Mouse (Mus musculus) gastrocnemius, postnatal 10 days (tissue): ENCODE data around the gene Sptan1. TPM values are rescaled to one million over a fixed set of nuclear protein-coding genes. Genes with fewer than 3 reads are reported as not detected.

ENCODE experiments used
- DNase-seq: peaks from one replicate; pipeline ENCODE4 v3.0.0; 2021; ENCODE audit warnings: mixed read lengths
- long read RNA-seq, 2 experiments: library from polyadenylated mRNA; stranded (forward); transcript quantifications; one replicate each; pipeline ENCODE4 v2.0.0; 2021
- total RNA-seq, 2 experiments: library from RNA; stranded (reverse); gene quantifications; 2 replicates each; pipeline ENCODE4 v1.2.3; 2021

Sptan1 gene
- 100 to 1,000 TPM; 103 to 127 TPM for total RNA-seq
- long read RNA-seq, experiment 1, partial matches to known transcripts = 24 of 32 reads
- long read RNA-seq, experiment 1, other reads (novel, unspliced or antisense) = 8 of 32 reads
- long read RNA-seq, experiment 2, partial matches to known transcripts = 20 of 30 reads
- long read RNA-seq, experiment 2, other reads (novel, unspliced or antisense) = 10 of 30 reads

DNA sequence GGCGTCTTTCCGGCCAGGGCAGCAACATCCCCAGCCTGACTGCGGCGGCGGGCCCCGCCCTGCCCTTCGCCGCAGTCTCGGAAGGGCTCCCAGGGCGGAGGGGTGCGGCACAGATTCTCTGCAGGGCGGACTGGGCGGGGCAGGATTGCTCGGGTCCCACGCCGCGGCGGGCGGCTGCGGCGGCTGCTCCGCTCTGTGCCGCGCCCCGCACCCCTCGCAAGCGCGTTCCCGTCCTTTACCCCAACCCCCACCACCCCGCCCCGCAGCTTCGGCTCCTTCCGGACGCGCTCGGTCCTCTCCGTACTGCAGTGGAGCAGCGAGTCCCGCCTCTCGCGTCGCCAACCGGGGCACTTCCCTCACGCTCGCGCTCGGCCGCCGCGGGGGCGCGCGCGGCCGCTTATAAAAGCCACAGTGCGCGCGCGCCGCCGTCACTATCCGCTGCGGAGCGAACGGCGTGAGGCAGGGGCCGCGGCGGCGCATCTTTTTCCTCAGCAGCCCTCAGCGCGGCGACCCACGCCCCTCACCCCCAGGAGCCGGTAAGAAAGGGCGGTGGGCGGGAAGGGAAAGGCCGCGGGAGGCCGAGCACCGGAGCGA, at the start of gene Sptan1:
TSS of gene Sptan1 (plus strand) at position 311 of the 594 bp plus-strand sequence.
- peak; percentile 98 for DNase-seq

DNA sequence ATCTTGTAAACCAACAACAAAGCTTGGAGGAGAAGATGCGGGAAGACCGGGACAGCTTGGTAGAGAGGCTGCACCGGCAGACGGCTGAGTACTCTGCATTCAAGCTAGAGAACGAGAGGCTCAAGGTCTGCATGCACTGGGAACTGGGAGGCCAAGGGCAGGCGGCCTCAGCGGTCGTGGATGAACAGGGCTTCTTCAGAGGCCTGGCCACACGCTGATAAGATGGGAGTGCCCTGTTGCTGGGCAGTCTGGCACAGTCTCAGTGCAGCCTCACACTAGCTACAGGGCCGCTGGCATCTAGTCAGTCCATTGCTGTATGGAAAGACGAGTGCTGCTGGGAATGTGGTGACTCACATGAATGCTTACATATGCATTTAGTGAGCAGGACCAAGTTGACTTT, 47.7 kb upstream of the Sptan1 start:
- no peak for DNase-seq

DNA sequence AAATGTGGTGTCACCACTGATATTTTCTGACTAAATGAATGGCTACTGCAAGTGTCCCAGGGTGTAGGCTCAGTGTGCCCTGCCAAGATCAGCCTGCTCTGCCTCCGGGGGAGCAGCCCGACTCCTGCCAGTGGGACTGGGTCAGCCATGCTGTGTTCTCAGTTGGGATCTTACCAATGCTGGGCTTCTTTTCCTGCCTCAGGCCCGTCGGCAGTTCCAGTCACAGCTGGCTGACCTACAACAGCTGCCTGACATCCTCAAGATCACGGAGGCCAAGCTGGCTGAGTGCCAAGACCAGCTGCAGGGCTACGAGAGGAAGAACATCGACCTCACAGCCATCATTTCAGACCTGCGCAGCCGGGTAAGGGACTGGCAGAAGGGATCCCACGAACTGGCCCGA, 43.3 kb upstream of the Sptan1 start:
- peak; percentile 89 for DNase-seq

DNA sequence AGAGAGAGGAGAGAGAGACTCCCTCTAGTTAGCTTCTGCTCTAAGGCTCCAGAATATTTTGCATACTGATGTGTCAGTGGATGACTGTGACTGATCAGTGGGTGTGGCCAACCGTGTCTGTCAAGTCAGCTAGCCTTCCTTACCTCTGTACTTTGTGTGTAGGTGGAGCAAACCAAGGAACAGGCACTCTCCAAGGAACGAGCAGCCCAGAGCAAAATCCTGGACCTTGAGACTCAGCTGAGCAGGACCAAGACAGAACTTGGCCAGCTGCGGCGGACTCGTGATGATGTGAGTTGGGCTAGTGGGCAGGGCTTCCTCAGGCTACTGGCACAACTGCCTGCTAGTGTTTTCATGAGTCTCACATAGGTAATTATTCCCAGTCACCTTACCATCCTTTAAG, 38.8 kb upstream of the Sptan1 start:
- no peak for DNase-seq

DNA sequence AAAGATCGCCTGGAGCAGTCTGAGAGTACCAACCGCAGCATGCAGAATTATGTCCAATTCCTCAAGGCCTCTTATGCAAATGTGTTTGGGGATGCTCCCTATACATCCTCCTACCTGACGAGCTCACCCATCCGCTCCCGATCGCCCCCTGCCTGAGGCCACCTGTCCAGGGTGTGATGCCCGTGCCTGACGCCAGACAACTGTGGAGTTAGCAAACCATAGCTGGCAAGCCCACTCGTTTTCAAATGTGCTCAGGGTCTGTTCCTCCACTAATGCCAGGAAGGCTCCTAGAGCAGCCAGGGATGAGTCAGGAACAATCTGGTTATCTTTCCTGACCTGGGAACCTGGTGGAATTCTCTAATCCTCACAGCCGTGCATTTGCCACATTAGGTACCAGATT, 34.9 kb upstream of the Sptan1 start:
- no peak for DNase-seq

DNA sequence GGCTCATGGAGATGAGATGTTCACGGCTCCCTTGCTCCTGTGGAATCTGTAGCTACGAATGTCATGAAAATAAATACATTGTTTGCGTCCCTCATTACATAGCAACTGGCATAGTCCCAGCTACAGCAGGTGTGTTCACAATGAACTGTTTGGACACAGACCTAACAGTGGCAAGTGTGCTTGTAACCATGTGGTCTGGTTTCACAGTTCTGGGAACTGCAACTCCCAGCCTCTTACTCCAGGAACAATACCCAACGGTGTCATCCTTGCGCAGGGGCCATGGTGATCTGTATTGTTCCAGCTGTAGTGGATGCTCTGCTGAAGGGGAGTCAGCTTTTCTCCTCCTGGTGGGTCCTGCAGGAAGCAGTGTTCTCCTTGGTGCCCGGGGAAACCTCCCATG, 34.2 kb upstream of the Sptan1 start:
- no peak for DNase-seq

DNA sequence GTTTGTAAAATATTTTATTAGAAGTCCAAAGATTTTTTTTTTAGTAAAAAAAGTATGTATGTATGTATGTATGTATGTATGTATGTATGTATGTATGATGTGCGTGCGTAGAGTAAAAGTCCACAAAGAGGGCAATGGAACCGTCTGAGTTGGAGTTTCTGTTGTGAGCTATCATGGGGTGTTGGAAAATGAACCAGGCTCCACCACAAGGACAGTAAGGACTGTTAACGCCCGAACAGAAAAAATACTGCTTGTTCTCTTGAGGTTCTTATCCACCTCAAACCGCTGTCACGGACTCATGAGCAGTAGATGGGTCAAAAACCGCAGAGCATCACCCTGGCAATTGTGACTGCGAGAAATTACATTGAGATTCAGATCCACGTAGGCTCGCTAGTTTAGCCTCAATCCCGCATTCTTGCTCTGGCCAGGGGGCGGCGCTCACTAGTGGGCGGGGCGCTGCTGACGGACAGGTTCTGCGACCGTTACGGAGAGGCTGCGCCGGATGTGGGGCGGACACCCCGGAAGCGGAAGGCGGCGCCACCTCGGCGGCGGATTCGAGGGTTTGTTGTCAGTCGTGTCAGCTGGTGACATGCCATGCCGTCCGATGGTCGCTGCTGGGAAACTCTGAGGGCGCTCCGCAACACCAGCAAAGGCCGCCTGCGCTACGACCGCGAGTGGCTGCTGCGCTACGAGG, 30.3 kb upstream of the Sptan1 start, which contains the start of gene Gle1:
TSS of gene Gle1 (plus strand) at position 521 of the 694 bp plus-strand sequence.
- DNase-seq = peak; percentile 98

DNA sequence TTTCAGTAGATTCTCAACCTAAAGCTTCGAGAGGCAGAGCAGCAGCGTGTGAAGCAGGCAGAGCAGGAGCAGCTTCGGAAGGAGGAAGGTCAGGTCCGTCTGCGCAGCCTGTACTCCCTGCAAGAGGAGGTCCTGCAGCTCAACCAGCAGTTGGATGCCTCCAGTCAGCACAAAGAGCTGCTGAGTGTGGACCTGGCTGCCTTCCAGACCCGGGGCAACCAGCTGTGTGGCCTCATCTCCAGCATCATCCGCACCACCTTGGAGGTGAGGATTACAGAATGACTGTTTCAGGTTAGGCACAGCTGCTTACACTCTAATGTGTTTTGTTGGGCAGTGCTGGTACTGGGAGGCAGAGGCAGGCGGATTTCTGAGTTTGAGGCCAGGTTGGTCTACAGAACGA, 25.3 kb upstream of the Sptan1 start:
- no peak for DNase-seq

DNA sequence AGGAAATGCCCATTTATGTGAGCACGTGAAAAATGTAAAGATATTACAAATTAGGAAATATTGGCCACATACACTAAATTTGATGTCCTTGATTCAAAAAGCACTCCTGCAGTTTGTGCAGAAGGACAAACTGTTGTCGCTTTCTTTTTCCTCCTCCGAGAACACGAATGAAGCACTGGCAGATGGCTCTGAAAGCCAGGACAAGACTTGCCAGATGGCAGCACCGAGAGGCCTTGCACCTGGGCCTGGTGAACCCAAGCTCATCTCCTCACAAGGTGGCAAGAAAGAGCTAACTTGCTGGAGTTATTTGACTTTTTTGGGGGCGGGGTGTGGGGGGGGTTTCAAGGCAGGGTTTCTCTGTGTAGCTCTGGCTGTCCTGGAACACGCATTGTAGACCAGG, 24.5 kb upstream of the Sptan1 start:
- no peak for DNase-seq

DNA sequence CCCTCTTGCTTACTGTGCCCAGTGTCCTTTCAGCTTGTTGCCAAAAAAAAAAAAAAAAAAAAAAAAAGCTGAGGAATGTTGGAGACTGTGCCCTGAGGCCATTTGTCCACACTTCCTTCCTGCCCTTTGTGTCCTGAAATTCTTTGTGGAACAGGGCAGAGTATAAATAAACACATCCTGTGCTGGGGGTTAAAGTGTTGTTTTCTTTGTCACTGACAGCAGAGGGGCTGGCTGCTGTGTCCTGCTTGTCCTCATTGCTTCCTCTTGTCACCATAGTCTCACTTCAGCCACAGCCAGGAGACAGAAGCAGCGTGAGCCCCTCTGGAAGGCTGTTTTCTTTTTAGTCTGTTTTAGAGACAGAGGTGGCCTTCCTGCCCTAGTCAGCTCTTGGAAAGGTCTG, 20.6 kb upstream of the Sptan1 start:
- no peak for DNase-seq

DNA sequence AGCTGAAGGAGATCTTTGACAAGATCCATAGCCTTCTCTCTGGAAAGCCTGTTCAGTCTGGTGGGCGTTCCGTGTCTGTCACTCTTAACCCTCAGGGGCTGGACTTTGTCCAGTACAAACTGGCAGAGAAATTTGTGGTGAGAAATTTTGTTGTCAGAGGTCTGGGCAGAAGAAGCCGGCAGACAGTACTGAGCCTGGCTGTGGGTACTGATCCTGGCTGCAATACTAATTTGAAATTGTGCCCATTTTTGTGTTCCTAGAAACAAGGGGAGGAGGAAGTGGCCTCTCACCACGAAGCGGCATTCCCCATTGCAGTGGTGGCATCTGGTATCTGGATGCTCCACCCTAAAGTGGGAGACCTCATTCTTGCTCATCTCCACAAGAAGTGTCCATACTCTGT, 16.5 kb upstream of the Sptan1 start:
- no peak for DNase-seq

DNA sequence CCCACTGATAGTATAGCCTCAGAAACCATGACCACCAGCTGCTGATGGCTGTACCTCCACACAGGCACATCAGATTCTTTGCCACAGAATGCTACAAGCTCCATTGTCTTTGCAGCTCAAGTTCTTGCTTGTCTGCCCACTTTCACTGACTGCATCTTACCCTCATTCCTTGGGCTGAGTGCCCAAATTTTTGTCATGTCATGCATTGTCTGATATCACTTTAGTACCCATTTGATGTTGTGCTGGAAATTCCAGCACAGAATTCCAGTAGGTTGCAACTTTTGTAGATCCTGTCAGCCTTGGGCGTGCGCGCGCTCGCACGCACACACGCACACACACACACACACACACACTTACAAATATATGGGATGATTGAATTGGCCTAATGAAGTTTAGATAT, 4.1 kb upstream of the Sptan1 start:
- no peak for DNase-seq

DNA sequence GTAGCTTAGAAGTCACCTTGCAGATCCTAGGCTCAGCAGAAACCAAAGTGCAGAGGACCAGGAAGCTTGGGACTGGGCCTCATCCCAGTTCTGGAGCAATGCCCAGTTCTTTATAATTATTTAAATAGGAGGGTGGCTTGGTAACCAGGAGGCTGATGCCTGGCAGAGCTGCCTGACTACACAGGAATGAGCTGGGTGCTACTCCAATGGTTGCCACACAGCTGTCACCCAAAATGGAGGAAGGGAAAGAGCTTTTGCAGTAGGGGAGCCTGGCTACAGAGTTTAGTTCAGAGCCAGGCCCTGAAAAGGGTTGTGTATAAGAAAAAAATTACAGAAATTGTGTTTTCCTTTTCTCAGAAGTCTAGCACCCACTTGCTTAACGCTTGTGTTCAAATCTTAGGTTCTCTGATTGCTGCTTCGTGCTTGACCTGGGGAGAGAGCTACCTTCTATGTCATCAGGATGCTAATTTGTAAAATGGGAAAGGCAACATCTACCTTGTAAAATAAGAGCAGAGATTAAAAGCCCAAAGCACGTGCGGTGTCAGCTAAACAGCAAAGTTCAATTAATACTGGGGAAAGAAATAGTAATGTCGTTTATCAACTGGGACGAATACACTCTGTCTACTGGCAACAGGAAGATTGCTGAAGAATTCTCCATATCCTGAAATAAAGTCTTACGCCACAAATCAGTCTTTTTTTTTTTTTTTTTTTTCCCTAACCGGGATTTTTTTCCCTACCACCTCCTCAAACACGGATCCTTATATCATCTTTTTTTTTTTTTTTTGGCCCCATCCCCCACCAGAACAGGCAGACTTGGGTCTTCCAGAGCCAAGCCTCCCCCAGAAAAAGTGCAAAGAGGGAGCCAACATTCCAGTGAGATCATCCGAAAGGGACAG, 758 bp upstream of the Sptan1 start:
- peak; percentile 12 for DNase-seq

DNA sequence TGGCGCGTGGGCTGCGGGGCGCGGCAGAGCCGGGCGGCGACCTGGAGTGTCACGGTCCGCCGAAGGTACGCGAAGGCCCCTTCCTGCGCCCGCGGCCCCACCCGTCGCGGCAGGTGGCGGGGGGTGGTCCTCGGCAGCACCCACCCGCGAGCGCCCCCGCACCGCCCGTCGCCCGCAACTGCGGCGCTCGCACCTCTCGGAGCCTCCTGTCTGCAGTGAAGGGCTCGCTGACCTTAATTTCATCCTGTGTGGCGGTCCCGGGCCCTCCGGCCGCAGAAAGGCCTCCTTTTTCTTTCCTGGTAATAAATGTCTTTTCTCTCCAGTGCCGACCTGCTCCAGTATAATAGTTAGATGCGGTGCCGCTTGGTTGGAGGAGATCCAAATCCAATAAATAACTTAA, 546 bp downstream of the Sptan1 start:
- peak; percentile 44 for DNase-seq

DNA sequence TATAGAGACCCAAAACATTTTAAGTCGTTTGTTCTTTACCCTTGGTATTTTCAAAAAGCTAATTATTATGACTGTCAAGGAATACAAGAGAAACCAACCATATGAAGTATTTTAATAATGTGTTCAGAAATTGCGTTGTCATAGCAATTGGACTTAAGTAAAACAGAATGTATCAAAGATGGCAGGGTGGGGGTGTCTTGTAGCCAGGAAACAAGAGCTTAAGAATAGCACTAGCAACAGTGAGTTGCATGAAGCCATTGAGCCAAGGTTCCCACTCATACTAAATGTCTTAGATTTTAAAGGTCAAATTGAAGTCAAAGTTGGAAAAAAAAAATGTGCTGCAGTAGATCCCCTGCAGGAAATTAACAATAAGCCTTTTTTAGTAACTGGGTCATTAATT, 1.5 kb downstream of the Sptan1 start:
- no peak for DNase-seq

DNA sequence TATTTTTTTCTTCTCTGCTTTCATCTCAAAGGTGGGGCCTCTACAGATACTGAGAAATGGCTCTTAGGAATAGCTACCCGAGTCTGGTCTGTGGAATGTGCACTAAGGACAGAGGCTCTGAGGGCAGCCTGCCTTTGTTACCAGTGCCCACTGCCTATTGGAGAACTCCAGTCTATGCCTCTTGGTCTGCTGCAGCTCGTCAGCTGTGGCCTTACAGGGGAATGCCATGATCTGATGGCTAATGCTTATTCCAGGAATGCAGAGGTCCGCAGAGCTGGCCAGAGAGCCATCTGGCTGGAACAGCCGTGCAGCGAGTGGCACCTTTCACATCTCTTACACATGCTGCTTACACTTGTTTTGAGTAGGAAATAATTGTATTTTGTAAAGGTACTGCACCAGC, 2.4 kb downstream of the Sptan1 start:
- DNase-seq = no peak

DNA sequence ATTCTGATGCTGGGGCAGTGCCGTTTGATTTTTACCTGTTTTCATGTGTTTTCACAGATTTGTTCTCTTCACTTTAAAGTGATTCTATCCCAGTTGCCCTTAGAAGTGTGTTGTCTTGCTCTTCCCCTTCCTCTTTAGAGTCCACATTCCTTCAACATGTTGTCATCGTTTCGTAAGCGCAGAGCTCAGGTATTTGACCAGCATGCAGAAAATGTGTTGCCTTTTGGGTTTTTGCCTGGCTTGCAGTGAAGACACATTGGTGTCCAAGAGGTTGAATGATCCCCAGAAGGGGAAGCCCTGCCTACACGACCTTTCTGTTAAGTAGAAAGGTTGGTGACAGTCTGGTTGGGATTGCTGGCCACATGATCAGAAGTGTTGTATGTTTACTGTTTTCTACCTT, 3.3 kb downstream of the Sptan1 start:
- no peak for DNase-seq

DNA sequence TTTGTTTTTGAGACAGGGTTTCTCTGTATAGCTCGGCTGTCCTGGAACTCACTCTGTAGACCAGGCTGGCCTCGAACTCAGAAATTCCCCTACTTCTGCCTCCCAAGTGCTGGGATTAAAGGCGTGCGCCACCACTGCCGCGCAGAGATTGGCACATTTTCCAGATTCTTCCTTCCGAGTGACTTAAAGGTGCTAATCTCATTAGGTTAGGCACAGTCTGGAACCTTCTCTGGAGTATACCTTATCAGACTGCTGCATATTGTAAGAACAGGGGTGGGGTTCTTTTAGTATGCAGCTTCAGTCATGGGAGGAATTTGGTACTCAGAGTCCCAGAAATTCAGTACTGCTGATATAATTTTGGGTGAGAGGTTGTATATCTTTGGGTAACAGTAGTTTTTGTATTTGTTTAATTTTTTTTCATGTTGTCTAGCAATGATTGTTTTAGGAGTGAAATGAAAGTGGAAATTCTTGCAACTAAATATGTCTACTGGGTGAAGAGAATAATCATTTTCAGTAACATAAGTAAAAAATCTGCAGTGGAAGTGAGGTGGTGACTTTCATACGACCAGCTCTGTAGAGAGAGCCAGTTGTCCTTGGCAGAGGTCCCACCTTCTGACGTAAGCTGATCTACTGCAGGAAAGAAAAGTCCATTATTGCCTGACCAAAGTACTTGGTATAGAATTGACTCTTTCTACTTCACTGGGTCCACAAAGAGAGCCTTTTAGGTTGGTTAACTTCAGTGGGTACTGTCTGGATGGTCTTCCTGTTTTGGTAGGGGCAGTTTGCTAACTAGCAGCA, 6.7 kb downstream of the Sptan1 start:
- DNase-seq = peak; percentile 57

DNA sequence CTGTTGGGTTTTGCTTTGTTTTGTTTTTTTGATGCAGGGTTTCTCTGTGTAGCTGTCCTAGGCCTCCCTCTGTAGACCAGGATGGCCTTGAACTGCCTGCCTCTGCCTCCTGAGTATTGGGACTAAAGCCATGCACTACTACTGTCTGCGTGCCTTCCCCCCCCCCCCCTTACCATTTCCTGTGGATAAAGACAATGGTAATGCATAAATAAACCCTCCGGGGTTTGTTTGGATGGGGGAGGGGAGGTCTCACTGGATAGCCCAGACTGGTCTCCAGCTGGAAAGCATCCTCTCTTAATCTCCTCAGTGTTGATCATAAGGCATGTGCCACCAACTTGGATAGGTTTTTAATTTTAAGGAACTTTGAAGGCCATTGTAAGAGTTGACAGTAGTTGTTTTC, 8.2 kb downstream of the Sptan1 start:
- DNase-seq = no peak

DNA sequence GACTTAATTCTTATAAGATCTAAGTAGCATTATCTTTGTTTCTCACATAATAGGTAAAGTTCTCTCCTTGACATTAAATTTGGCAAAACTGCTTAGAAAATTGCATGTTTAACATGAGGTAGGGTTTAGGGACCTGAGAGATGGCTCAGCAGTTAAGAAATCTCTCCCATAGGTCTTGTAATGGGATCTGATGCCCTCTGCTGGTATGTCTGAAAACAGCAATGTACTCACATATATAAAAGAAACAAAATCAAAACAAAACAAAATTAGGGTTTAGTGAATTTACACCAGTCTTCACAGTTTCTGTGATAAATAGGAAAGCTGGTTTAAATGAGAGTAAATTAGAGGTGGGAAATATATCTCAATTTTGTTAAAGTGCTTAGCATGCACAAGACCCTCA, 11.9 kb downstream of the Sptan1 start:
- no peak for DNase-seq

DNA sequence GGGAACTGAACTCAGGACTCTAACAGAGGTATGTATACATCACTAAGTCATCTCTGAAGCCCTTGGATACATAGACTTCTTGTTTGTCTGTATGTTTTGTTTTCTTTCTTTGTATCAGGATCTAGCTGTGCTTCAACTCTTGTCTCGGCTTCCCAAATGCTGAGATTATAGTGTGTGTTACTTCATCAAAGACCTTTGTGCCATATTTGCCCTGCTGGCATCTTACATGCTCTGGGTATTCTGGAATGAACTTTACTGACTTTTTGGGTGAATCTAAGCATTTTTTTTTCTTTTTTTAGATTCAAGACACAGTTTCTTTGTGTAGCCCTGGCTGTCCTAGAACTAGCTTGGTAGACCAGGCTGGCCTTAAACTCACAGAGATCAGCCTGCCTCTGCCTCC, 15.3 kb downstream of the Sptan1 start:
- DNase-seq = no peak

DNA sequence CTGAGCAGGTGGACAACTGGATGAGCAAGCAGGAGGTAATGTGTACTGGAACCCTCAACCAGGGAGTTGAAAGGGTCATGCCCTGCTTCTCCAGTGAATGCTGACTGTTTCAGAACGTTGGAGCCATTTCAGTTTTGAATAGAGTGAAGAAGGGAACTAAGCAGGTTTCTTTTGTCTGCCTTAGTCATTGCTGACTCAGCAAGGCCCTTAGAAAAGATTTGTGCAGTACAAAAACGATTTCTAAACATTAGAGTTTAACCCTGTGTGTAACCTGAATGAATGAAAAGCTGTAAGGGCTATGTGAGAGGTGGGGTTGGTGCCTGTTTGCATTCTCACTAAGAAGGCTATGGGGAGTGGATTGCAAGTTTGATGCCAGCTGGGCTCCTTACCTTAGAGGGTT, 26.6 kb downstream of the Sptan1 start:
- DNase-seq = no peak
